Mouse (Mus musculus): ENCODE measurements around the gene Pex11g.

Gene Pex11g

DNA sequence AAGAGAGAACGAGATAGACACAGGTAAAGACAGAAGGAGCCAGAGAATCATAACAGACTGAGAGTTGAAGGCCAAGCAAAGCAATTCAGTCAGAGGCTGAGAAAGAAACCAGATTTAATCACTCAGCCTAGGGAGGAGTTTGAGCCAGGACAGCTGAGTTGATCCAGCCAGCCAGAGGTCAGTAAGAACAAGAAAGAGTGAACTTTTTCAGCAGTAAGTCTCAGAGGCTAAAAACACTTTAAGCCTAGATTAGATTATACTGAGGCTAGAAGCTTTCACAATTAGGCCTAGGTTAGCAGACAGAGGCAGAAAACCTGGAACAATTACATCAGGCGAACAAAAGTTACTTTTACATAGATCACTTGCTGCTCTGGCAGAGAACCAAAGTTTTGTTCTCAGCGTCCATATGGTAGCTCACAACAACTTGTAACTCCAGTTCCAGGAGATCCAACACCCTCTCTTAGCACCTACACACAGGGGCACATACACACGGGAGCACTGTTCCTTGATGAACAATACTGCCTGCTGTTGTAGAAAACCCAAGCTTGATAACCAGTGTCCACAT, 12.8 kb upstream of the Pex11g start:
- DNase-seq: no peak

DNA sequence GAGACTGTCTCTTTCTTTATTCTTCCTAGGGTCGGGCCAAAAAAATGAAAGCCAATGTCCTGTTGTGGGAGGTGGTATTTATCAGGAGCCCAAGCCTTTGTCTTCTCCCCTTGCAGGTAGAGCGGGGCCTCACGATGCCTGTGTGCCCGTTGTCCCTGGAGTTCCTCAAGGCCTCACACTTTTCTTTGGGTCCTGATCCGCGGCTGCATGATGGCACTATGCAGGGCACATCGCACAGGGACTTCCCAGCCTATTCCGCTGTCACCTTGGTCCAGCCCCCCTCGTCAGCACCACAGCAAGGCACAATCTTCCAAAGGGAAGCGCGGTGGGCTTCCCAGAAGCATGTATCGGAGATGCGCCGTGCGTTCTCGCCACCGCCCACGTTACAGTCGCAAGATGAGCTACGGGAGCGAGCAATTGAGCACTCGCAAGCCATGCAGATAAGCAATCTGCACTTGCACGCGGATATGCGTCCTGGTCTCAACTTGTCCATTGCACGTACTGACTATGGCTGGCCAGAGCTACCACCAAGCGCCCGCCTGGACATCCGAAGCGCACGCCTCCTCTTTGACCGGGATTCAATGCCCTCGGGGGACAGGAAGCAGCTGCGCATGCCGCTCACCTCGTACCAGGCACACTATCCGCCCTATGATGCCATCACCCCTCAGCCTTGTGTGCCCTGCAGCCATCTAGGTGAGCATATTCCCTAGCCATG, 8.4 kb upstream of the Pex11g start:
- no peak for DNase-seq

DNA sequence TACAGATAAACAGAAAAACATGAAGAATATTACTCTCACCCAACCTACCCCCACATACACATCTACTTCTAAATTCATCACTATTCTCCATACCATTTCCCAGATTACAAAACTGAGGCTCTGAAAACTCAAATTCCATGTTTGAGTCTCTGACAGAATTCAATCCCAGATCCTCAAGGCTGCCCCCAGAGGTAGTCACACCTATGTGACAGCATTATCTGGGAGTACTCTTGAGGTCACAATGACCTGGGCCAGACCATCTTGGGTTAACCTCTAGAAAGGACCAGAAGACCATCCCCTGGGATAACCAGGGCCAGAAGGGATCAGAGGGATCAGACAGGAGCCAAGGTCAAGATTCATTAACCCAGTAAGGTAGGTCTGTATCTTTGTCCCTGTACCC, 3.1 kb upstream of the Pex11g start, which contains the start of gene Tex45:
Gene Tex45 (plus strand): TSS at position 301 of the 400 bp plus-strand sequence.
- no peak for DNase-seq

DNA sequence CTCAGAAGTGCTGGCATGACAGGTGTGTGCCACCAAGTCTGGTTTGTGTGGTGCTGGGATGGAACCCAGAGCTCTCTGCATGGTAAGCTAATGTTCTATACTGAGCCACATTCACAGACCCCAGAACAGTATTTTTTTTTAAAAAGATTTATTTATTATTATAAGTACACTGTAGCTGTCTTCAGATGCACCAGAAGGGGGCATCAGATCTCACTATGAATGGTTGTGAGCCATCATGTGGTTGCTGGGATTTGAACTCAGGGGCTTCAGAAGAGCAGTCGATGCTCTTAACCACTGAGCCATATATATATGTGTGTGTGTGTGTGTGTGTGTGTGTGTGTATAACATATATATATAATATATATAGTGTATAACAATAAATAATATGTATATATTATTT, 1.4 kb upstream of the Pex11g start:
- no peak for DNase-seq

DNA sequence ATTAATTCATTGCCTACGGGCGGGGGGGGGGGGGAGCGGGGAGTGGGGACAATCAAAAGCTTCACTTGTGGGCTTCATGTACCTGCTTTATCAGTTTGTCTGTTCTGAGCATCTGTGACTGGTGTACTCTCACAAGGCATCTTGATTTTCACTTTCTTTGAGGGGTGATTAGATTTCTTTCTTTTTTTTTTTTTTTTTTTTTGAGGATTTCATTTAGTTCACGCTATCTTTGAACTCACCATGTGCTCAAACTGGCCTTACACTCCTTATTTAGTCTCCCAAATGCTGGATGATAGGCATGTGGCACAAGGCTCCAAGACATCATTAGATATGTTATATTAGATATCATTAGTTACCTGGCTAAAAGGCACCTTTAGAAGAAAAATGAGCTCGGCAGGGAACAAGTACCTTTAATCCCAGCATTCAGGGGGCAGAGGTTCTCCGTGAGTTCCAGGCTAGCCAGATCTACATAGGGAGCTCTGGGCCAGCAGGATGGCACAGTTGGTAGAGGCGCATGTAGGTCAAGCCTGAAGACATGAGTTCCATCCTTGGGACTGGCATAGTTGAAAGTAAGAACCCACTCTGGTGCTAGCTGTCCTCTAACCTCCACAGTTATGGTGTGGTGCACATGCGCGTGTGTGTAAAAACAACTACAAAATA, 536 bp upstream of the Pex11g start:
- no peak for DNase-seq

DNA sequence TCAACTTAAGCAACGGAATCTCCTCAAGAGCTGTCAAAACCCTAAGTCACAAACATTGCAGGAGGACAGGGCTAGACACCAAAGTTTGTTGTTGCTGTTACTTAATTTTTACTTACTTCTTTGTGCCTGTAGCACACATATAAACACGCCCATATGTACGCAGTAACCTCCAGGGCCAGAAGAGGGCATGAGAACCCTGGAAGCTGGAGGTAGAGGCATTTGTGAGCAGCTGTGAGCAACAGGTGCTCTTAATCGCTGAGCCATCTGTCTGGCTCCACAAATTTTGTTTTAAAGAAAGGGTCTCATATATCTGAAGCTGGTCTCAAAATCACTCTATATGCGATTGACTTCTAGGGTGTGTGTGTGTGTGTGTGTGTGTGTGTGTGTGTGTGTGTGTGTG, 3.2 kb downstream of the Pex11g start:
- DNase-seq: peak; percentile 57 to 59

DNA sequence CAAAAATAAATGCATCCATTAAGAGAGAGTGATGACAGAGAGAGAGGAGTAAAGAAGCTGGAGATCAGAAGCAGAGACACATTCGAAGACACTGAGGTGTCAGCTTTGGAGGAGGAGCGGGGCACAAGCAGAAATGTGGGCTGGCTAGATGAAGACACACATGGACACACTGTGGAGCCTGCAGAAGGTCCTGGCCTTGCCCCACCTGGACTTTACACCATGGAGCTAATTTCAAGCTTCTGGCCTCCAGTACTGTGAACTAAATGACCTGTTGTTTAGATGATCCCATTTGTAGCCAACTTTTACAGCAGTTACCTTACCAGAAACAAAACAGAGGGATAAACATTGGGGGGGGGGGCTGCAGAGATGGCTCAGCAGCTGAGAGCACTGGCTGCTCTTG, 4.2 kb downstream of the Pex11g start:
- DNase-seq: no peak

DNA sequence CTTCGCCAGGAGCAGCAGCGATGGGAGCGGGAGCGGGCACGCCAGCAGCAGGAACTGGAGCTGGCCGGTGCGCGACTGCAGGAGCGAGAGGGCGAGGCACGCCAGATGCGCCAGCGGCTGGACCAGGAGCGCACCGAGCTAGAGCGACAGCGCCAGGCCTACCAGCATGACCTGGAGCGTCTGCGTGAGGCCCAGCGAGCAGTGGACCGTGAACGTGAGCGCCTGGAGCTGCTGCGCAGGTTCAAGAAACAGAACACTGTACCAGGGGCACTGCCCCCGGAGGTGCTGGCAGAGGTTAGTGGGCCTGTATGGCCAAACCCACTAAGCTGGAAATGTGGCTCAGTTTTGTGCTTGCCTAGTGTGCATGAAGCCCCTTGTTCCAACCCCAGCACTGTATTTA, 15.5 kb downstream of the Pex11g start:
- no peak for DNase-seq

DNA sequence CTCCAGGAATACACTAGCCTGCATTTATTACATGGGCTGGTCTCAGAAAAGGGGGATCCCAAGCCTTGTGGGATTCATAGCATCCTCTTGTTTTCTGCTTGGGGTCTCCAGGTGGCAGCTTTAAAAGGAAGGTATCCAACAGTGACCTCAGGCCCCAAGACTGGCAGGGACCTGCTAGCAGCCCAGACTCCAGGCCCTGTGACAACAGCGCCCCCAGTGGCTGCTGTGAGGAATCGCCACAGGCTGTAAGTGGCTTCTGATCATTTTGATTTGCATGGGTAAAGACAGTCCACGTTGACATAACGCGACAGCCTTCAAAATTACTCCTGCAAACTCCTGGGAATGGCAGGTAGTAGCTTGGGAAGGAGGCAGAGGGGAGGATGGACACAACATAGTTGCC, 16.8 kb downstream of the Pex11g start:
- peak; percentile 33 to 39 for DNase-seq

DNA sequence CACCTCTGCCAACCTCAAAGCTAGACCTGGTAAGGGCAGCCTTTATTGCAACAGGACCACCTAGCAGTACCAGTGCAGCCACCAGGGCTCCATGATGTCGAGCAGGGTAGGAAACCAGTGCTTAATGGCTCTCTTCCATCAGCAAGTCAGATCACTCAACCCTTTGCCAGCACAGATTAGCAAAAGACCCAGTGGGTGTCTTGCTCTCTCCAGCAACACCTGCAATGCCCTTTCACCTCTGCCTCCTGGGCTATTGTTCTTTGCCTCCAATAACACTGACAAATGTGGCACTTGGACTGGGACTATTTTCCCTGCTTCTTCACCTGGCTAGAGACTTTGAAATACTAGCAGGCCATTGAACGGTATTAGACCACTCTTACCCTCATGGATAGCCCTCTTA, 18.3 kb downstream of the Pex11g start:
- DNase-seq: no peak

DNA sequence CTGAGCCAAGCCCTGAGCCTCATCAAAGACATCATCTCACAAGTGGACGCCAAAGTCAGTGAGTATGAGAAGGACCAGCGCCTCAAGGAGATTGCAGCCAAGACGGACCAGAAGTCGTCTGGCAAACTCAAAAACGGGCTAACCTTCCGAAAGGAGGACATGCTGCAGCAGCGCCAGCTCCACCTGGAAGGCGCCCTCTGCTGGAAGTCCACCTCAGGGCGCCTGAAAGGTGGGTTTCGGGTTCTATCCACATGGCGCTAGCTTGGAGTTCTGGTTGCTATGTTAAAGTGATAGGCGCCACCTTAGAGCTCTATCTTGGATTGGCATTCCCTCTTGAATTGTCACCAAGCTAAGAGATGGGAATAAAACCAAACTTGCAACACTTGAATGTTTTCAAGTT, 28.0 kb downstream of the Pex11g start:
- no peak for DNase-seq

DNA sequence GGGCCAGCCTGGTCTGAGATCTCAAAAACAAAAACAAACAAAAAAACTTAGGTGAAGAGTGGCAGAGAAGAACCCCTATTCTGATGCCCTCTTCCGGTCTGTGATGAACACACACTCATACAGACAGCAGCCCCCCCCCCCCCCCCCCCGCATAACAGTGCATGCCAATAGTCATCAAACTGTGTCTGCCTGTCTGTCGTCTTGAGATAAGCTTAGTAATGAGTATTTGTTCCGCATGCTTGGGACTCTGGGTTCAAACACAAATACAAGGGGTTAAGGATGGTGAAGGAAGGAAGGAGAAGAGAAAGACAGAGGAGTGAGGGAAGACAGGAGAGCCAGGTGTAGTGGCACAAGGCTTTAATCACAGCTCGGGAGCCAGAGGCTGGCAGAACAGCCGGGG, 31.0 kb downstream of the Pex11g start:
- DNase-seq: no peak

DNA sequence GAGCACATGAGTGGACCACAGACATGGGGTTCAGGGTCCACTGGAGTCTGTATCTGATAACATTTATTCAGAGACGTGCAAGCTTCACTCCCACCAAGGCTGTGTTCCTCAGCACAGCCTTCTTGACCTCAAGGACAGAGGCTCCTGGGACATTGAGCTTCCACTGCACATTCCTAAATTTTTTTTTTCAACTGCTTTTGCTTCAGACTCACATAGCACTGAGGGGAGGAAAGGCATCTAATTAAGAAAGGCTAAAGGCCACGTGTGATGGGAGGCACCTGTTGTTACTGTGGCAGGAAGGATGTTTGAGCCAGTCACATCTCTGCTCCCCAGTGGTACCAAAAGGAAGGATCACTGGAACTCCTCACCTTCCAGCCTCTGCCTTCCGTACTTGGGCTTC, 36.4 kb downstream of the Pex11g start:
- no peak for DNase-seq

DNA sequence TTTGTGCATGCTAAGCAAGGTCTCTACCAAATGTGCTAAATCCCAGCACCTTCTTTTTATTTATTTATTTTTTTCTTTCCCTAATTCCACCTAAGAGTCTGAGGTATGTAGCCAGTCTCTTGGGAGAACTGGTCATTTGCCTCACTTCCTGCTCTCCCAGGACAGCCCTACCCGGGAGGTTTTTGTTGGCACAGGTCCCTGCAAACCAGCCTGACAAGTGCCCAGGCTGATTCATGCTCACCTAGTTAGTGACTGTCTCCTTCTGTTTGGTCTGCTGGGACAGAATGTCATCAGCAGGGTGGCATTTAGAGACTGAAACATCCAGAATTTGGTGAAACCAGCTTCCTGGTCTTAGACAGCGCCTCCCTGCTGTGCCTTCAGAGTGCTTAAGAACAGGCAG, 37.5 kb downstream of the Pex11g start:
- DNase-seq: no peak

DNA sequence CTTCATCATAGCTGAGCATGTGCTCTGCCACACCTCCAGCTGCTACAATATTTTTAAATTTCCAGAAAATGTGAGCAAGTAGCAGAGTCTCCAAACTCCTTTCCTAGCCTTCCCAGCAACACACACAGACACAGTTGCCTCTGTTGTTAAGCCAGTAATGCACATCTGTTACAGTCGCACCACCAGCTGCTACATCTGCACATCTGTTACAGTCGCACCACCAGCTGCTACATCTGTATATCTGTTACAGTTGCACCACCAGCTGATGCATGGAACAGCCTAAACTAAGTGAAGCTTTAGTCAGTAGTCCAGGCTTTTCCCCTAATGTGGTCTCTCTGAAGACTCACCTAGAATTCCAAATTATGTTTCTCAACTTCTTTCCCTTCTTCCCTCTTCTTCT, 39.1 kb downstream of the Pex11g start:
- no peak for DNase-seq

DNA sequence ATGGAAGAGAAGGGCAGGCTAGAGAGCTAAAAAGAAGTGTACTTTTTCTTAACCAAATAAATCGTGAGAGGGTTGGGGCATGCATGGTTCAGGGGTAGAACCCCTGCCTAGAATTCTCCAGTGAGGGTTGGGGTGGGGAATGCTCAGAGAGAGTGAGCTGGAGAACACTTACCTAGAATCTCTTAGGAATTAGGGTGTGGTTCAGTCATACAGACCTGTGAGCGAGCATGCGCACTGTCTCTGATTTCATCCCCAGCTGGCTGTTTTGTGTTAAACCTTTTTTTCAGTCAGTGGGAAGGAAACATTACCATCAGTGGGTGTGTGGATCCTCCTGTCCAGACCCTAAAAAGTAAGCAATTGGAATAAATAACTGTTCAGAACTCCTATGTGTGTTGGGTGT, 41.3 kb downstream of the Pex11g start:
- DNase-seq: no peak

DNA sequence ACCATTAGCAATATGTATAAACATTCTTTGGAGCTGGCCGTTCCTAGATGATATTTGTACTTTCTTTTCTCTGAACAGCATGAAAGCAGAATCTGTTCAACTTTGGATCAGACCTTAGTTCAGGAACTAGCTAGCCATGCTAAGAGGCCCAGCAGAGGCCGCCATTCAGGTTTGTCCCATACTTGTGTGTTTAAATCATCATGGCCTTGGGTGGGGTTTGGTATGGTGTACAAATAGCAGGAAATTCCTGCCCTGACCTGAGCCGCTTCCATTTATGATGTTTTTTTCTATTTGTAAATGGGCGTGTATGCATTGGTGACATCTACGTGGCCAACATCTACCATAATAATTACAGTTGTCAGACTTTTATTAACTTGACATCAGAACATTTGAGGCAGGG, 42.3 kb downstream of the Pex11g start:
- no peak for DNase-seq

DNA sequence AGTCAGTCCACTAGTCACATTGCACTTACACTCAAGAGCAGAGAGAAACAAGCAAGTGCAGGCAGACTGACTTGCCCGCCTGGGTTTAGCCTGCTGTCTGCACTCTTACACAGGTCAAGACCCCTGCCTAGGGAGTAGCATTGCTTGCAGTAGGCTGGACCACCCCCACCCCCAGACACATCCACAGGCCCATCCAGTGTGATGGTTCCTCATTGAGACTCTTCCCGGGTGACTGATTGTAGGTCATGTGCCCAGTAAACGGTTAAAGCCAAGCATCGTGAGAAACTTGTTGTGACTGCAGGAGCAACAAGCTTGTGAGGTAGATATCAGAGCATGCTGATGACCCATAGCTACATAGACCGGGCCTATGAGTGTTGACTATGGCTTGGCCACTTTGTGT, 46.0 kb downstream of the Pex11g start:
- no peak for DNase-seq

DNA sequence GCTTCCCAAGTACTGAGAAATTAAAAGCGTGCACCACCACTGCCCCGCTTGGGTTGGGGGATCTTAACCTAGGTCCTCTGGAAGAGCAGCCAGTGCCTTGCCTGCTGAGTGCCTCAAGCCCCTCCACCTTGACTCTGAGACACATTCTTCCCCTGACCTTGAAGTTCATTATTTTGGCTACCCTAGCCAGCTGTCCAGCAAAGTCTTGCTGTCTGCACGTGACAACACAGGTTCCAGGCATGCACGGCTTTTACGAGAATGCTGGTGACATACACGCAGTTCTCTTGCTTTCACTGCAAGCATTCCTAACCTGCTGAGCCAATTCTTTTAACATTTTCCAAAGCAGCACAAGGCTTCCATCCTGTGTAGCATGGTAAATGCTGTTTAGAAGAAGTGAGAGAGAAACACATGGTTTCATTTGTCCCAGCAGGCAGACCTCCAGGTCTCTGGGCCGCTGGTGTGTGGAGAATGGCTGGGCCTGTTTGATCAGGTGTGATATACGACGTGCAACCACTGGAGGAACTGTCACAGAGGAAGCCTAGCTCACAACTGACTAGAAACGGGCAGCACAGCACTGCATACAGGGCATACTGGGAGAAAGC, 47.3 kb downstream of the Pex11g start:
- DNase-seq: no peak

DNA sequence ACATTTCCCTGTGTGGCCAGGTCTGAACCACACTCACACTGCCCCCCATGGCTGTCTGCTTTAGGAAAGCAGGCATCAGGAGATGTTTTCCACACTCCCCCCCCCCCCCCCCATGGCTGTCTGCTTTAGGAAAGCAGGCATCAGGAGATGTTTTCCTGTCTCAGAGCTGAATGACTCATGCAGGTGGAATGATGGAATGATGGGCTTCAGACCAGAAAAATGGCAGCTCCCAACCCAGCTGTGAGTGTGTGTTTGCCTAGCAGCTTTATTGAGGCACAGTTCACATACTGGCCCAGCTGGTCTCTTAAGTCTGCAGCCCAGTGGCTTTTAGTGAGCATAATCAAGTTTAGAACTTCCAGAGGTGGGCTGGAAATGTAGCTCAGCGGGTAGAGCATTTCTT, 49.4 kb downstream of the Pex11g start:
- no peak for DNase-seq

DNA sequence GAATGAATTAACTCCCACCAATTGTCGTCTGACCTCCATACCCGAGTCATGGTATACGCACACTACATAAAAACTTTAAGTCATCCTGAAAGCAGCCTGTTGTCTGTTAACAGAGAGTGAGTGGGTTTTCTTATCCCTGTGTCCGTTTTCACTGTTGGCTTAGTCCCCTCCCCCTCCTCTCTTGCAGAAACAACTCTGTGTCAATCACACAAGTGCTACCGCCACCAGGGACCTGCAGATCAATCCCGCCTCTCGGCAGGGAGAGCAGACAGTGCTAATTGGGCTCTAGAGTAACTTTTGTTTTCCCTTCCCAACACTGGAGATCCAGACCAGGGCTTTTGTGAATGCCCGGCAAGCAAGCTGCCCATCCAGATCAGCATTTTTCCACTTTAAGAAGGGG, 50.0 kb downstream of the Pex11g start:
- DNase-seq: no peak

DNA sequence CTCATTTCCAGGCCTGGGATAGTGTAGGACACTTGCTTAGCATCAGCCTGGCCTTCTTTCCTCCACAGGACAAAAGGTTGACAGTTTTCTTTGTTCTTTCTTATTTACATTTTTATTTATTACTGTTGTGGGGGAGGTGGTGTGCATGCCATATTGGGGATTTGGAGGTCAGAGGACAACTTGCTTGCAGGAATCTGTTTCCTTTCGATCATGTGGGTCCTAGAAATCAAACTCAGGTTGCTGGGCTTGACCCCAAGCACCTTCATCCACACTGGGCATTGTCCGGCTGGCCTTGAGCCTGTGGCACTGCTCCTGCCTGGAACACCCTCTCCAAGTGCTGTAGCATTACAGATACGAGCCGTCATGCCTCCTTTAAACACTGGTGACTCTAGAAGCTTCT, 50.6 kb downstream of the Pex11g start:
- DNase-seq: no peak

DNA sequence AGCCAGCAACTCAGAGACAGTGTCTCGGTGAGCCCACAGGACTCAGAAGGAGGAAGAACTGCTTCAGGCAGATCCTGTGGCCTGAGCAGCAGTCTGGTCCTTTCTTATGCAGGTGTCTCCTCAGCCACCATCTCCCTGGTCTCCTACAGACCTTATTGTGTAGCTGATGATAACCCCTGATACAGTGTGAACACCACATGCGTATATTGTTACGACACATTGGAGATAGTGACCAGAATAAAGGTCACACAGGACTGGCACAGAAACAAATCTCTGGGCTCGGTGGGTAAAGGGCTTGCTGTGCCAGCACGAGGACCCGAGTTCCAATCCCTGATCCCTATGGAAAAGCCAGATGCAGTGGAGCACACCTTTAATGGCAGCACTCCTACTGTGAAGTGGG, 51.8 kb downstream of the Pex11g start:
- DNase-seq: no peak

DNA sequence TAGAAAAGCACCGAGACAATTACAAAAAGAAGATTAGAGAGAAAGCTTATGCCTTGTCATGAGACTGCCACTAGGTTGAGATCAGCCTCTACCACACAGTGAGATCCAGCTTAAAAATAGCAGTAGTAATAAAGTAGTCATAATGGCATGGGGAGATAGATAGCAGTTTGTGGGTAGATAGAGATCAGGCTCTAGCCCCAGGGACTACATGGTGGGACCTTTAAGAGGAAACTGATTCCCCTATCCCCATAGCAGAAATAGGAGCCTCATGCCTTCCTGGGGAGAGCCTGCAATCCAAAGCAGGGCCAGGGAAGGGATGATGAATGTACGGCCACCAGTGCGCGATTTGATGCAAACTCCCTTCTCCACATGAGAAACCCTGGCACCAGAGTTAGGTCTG, 52.2 kb downstream of the Pex11g start:
- no peak for DNase-seq

Measured in thymus, postnatal 36 days (tissue).